Mouse (Mus musculus): ENCODE measurements around the gene Best1. TPM values are rescaled to one million over a fixed set of nuclear protein-coding genes. Genes with fewer than 3 reads are reported as not detected.

Best1 gene
- polyA plus RNA-seq, 1 experiment from 2014 or later, result 0.36 TPM

- Histone ChIP-seq H3K9ac (ENCODE audit: low read length) (no peak overlapping the region), H3K4me2 (replicated peaks; ENCODE audit: low read depth) (no peak overlapping the region), H3K27ac (replicated peaks) (no peak overlapping the region), H3K36me3 (ENCODE audit: control insufficient read depth, insufficient read depth, low read length) (no peaks in the 10 kb centered on the region), H3K9me3 (ENCODE audit: control insufficient read depth, low read length) (no peaks in the 10 kb centered on the region), H3K27me3 (ENCODE audit: control insufficient read depth, insufficient read depth, low read length) (no peaks in the 10 kb centered on the region), H3K4me1 (replicated peaks; ENCODE audit: control insufficient read depth, insufficient read depth) (peaks cover 4% of the 10 kb centered on the region), H3K4me3 (ENCODE audit: low read depth, low read length) (no peak overlapping the region)
- ATAC-seq (ENCODE audit: low FRiP score, low TSS enrichment) (no peak), DNase-seq (ENCODE audit: low spot score) (no peak)
- TF ChIP-seq CTCF (IDR thresholded peaks at IDR 0.05; ENCODE audit: low read depth) (no peak), EP300 (optimal IDR thresholded peaks at IDR 0.05) (no peak)
- WGBS, result 71% methylated on average over 13 of the region's 13 CpGs
Measured at GRCm38 (mm10) chr19:10014824-10015223, 13.4 kb upstream of the Best1 start.

- ATAC-seq (ENCODE audit: low FRiP score, low TSS enrichment), result peak; percentile 25; the same call in 1 of the 2 replicates
Measured at GRCm38 (mm10) chr19:10013913-10014312, 12.5 kb upstream of the Best1 start.

GRCm38 (mm10) chr19:10013348-10013747 is 11.9 kb upstream of the Best1 start:
- no peak overlapping the region; the same call in 1 of the 2 replicates for H3K4me2 ChIP-seq (replicated peaks; ENCODE audit: low read depth)
- DNase-seq (ENCODE audit: low spot score), result no peak
- no peaks in the 10 kb centered on the region for H3K27me3 ChIP-seq (ENCODE audit: control insufficient read depth, insufficient read depth, low read length)
- peak overlapping the region; percentile 87 for H3K27ac ChIP-seq (replicated peaks)
- no peaks in the 10 kb centered on the region for H3K36me3 ChIP-seq (ENCODE audit: control insufficient read depth, insufficient read depth, low read length)
- H3K4me1 ChIP-seq (replicated peaks; ENCODE audit: control insufficient read depth, insufficient read depth), result peaks cover under 1% of the 10 kb centered on the region; the same call in 1 of the 2 replicates
- 29% methylated on average over 3 of the region's 3 CpGs for WGBS
- no peak overlapping the region for H3K9ac ChIP-seq (ENCODE audit: low read length)
- no peak overlapping the region for H3K4me3 ChIP-seq (ENCODE audit: low read depth, low read length)
- ATAC-seq (ENCODE audit: low FRiP score, low TSS enrichment), result no peak
- no peaks in the 10 kb centered on the region for H3K9me3 ChIP-seq (ENCODE audit: control insufficient read depth, low read length)
- TF ChIP-seq EP300 (optimal IDR thresholded peaks at IDR 0.05) (no peak), CTCF (IDR thresholded peaks at IDR 0.05; ENCODE audit: low read depth) (no peak)

More at GRCm38 (mm10) chr19:10013913-10014312, 12.5 kb upstream of the Best1 start:
- Histone ChIP-seq H3K4me1 (replicated peaks; ENCODE audit: control insufficient read depth, insufficient read depth) (peaks cover 2% of the 10 kb centered on the region), H3K4me3 (ENCODE audit: low read depth, low read length) (no peak overlapping the region), H3K9ac (ENCODE audit: low read length) (no peak overlapping the region), H3K4me2 (replicated peaks; ENCODE audit: low read depth) (no peak overlapping the region), H3K27ac (replicated peaks) (peak overlapping the region; percentile 87), H3K27me3 (ENCODE audit: control insufficient read depth, insufficient read depth, low read length) (no peaks in the 10 kb centered on the region), H3K36me3 (ENCODE audit: control insufficient read depth, insufficient read depth, low read length) (no peaks in the 10 kb centered on the region), H3K9me3 (ENCODE audit: control insufficient read depth, low read length) (no peaks in the 10 kb centered on the region)
- DNase-seq (ENCODE audit: low spot score), result no peak
- WGBS, result 39% methylated on average over 5 of the region's 5 CpGs
- TF ChIP-seq EP300 (optimal IDR thresholded peaks at IDR 0.05) (no peak), CTCF (IDR thresholded peaks at IDR 0.05; ENCODE audit: low read depth) (no peak)

GRCm38 (mm10) chr19:10012827-10013278 is 11.4 kb upstream of the Best1 start:
- no peak overlapping the region; the same call in 1 of the 2 replicates for H3K4me2 ChIP-seq (replicated peaks; ENCODE audit: low read depth)
- H3K36me3 ChIP-seq (ENCODE audit: control insufficient read depth, insufficient read depth, low read length), result no peaks in the 10 kb centered on the region
- 10% methylated on average over 6 of the region's 6 CpGs for WGBS
- no peak for DNase-seq (ENCODE audit: low spot score)
- no peak for TF ChIP-seq CTCF (IDR thresholded peaks at IDR 0.05; ENCODE audit: low read depth)
- TF ChIP-seq EP300 (optimal IDR thresholded peaks at IDR 0.05), result no peak
- H3K27me3 ChIP-seq (ENCODE audit: control insufficient read depth, insufficient read depth, low read length), result no peaks in the 10 kb centered on the region
- peak; percentile 53; the same call in 1 of the 2 replicates for ATAC-seq (ENCODE audit: low FRiP score, low TSS enrichment)
- no peak overlapping the region for H3K4me3 ChIP-seq (ENCODE audit: low read depth, low read length)
- H3K4me1 ChIP-seq (replicated peaks; ENCODE audit: control insufficient read depth, insufficient read depth), result no peaks in the 10 kb centered on the region; the same call in 1 of the 2 replicates
- H3K9me3 ChIP-seq (ENCODE audit: control insufficient read depth, low read length), result no peaks in the 10 kb centered on the region
- H3K27ac ChIP-seq (replicated peaks), result peak overlapping the region; percentile 87
- peak overlapping the region; percentile 18; the same call in 1 of the 2 replicates for H3K9ac ChIP-seq (ENCODE audit: low read length)

GRCm38 (mm10) chr19:10011408-10011807 is 10.0 kb upstream of the Best1 start:
- WGBS, result 68% methylated on average over 1 of the region's 1 CpGs
- Histone ChIP-seq H3K27ac (replicated peaks) (no peak overlapping the region), H3K4me1 (replicated peaks; ENCODE audit: control insufficient read depth, insufficient read depth) (no peaks in the 10 kb centered on the region; the same call in 1 of the 2 replicates), H3K27me3 (ENCODE audit: control insufficient read depth, insufficient read depth, low read length) (no peaks in the 10 kb centered on the region), H3K9ac (ENCODE audit: low read length) (no peak overlapping the region), H3K9me3 (ENCODE audit: control insufficient read depth, low read length) (no peaks in the 10 kb centered on the region), H3K36me3 (ENCODE audit: control insufficient read depth, insufficient read depth, low read length) (no peaks in the 10 kb centered on the region), H3K4me3 (ENCODE audit: low read depth, low read length) (no peak overlapping the region), H3K4me2 (replicated peaks; ENCODE audit: low read depth) (no peak overlapping the region)
- no peak for ATAC-seq (ENCODE audit: low FRiP score, low TSS enrichment)
- no peak for DNase-seq (ENCODE audit: low spot score)
- TF ChIP-seq CTCF (IDR thresholded peaks at IDR 0.05; ENCODE audit: low read depth), result no peak
- no peak for TF ChIP-seq EP300 (optimal IDR thresholded peaks at IDR 0.05)

GRCm38 (mm10) chr19:10003696-10004095 is 2.3 kb upstream of the Best1 start:
- WGBS, result 81% methylated on average over 1 of the region's 1 CpGs
- no peaks in the 10 kb centered on the region for H3K4me1 ChIP-seq (replicated peaks; ENCODE audit: control insufficient read depth, insufficient read depth)
- no peak overlapping the region for H3K4me2 ChIP-seq (replicated peaks; ENCODE audit: low read depth)
- DNase-seq (ENCODE audit: low spot score), result no peak
- H3K27ac ChIP-seq (replicated peaks), result no peak overlapping the region
- no peak overlapping the region for H3K9ac ChIP-seq (ENCODE audit: low read length)
- no peak overlapping the region for H3K4me3 ChIP-seq (ENCODE audit: low read depth, low read length)
- H3K36me3 ChIP-seq (ENCODE audit: control insufficient read depth, insufficient read depth, low read length), result no peaks in the 10 kb centered on the region
- H3K27me3 ChIP-seq (ENCODE audit: control insufficient read depth, insufficient read depth, low read length), result no peaks in the 10 kb centered on the region
- H3K9me3 ChIP-seq (ENCODE audit: control insufficient read depth, low read length), result no peaks in the 10 kb centered on the region
- no peak for ATAC-seq (ENCODE audit: low FRiP score, low TSS enrichment)
- TF ChIP-seq CTCF (IDR thresholded peaks at IDR 0.05; ENCODE audit: low read depth), result no peak
- no peak for TF ChIP-seq EP300 (optimal IDR thresholded peaks at IDR 0.05)
